Mouse (Mus musculus) lung, postnatal 0 days (tissue): ENCODE results near the gene Phyhipl.

Experiments used
- CTCF ChIP-seq: IDR thresholded peaks from 2 replicates; pipeline ENCODE4 v1.5.1; 2016; ENCODE audit warnings: antibody characterized with exemption, mild to moderate bottlenecking
- EP300 ChIP-seq: IDR thresholded peaks from 2 replicates; pipeline ENCODE4 v1.6.1; 2016; ENCODE audit warnings: antibody characterized with exemption, mild to moderate bottlenecking, control low read depth

DNA sequence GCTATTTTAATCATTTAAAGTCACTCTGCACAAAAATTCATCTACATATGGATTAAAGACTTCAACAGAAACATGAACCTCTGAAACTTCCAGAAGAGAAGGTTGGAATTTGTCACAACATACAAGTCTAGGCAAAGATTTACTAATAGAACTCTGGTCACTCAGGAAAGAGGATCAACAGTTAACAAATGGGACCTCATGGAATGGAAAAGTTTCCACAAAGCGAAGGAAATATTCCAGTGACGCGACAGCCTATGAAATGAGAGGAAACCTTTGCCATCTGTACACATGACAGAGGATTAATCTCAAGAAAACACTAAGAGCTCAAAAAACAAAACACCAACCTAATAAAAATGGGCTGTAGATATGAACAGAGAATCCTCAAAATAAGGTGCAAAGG lies 32.3 kb downstream of the Phyhipl start:
- TF ChIP-seq CTCF (no peak), EP300 (no peak)
